Mouse (Mus musculus) kidney, postnatal 4 days (tissue): ENCODE data around the gene Olfr53.
"Not testable (repeated sequence)": the region's sequence is repeated elsewhere in the genome, so short reads cannot be mapped to it uniquely, and the experiment has no call there.

ENCODE experiments used
- DNase-seq, 2 experiments: peaks; one replicate each; pipeline ENCODE4 v3.0.0; 2021; ENCODE audit warnings: mixed read lengths in 2 of 2

The Olfr53 gene

GRCm38 (mm10) chr7:140646152-140646551 is at the start of gene Olfr53:
Olfr53 (plus strand) TSS chr7:140646452.
- DNase-seq: no peak

GRCm38 (mm10) chr7:140600969-140601368 is 45.3 kb upstream of the Olfr53 start, which contains the start of gene Olfr46:
Olfr46 (plus strand) TSS chr7:140601269.
- not testable (repeated sequence) for DNase-seq

GRCm38 (mm10) chr7:140628670-140629069 is 17.6 kb upstream of the Olfr53 start, which contains the start of gene Olfr61:
Olfr61 (plus strand) TSS chr7:140628970.
- not testable (repeated sequence) for DNase-seq

GRCm38 (mm10) chr7:140630559-140630958 is 15.7 kb upstream of the Olfr53 start:
- DNase-seq: no peak

GRCm38 (mm10) chr7:140659630-140660029 is 13.4 kb downstream of the Olfr53 start, which contains the start of gene Olfr539:
Olfr539 (plus strand) TSS chr7:140659930.
- no peak for DNase-seq

GRCm38 (mm10) chr7:140670693-140671092 is 24.4 kb downstream of the Olfr53 start:
- DNase-seq: not testable (repeated sequence)

DNA sequence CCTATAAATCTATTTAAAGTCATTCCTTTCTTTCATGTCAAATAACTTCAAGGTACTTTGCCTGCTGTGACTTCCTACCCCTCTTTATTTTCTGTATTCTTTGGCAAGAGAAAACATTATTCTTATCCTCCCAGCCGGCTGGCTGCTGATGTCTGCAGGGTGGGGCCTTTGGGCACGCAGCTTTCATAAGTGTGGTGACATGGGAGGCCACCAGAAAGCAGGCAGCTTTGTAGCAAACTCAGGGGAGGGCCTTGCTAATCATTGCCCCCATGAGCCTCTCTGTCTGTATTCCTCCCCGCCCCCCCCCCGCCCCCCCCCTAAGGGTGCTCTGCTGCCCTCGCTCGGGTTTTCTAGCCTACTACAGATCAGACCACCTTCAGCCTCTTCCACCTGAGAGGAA is 29.6 kb downstream of the Olfr53 start:
- DNase-seq: no peak

GRCm38 (mm10) chr7:140679591-140679990 is 33.3 kb downstream of the Olfr53 start:
- not testable (repeated sequence) for DNase-seq

GRCm38 (mm10) chr7:140681651-140682050 is 35.4 kb downstream of the Olfr53 start, which contains the start of gene Olfr45:
Olfr45 (plus strand) TSS chr7:140681951.
- DNase-seq: no peak

GRCm38 (mm10) chr7:140696967-140697366 is 50.7 kb downstream of the Olfr53 start, which contains the start of gene Olfr541:
Olfr541 (plus strand) TSS chr7:140697267.
- no peak for DNase-seq
